Mouse (Mus musculus): ENCODE data around the gene Ttc25. TPM values are rescaled to one million over a fixed set of nuclear protein-coding genes. Genes with fewer than 3 reads are reported as not detected.

The Ttc25 gene
- polyA plus RNA-seq (2016; fragmentation: Nextera tagmentation; extraction: Ambion mirVana), result 2.7 and 3.2 TPM in 2 replicates

GRCm38 (mm10) chr11:100544832-100545745, at the start of gene Ttc25:
Ttc25 (plus strand) TSS chr11:100545607.
- no peaks in the 10 kb centered on the region for H3K27me3 ChIP-seq
- ATAC-seq (ENCODE audit: low FRiP score), result peak; percentile 95
- no peaks in the 10 kb centered on the region for H3K9me3 ChIP-seq (replicated peaks)
- peak within 1 kb of the TSS; percentile 37; the same call in 1 of the 2 replicates for H3K27ac ChIP-seq
- H3K9ac ChIP-seq, result peak within 1 kb of the TSS; percentile 54
- H3K36me3 ChIP-seq, result no peaks in the 10 kb centered on the region
- peak within 1 kb of the TSS; percentile 37 for H3K4me3 ChIP-seq
- WGBS, result 4% methylated on average over 28 of the region's 28 CpGs
- peak within 1 kb of the TSS; percentile 73 for H3K4me2 ChIP-seq (replicated peaks)
- peaks cover 6% of the 10 kb centered on the region; the same call in 1 of the 2 replicates for H3K4me1 ChIP-seq

GRCm38 (mm10) chr11:100500241-100500640, 45.2 kb upstream of the Ttc25 start:
- Histone ChIP-seq H3K36me3 (peaks cover 98% of the 10 kb centered on the region), H3K9me3 (replicated peaks) (no peaks in the 10 kb centered on the region), H3K27me3 (no peaks in the 10 kb centered on the region), H3K4me3 (no peak overlapping the region), H3K27ac (no peak overlapping the region), H3K9ac (no peak overlapping the region), H3K4me2 (replicated peaks) (no peak overlapping the region), H3K4me1 (no peaks in the 10 kb centered on the region)
- 94% methylated on average over 3 of the region's 3 CpGs for WGBS
- no peak for ATAC-seq (ENCODE audit: low FRiP score)

GRCm38 (mm10) chr11:100500651-100501050, 44.8 kb upstream of the Ttc25 start:
- Histone ChIP-seq H3K9me3 (replicated peaks) (no peaks in the 10 kb centered on the region), H3K27me3 (no peaks in the 10 kb centered on the region), H3K4me3 (no peak overlapping the region), H3K4me2 (replicated peaks) (no peak overlapping the region), H3K9ac (no peak overlapping the region), H3K4me1 (no peaks in the 10 kb centered on the region), H3K36me3 (peaks cover 98% of the 10 kb centered on the region), H3K27ac (no peak overlapping the region)
- 88% methylated on average over 7 of the region's 7 CpGs for WGBS
- no peak for ATAC-seq (ENCODE audit: low FRiP score)

- no peaks in the 10 kb centered on the region for H3K27me3 ChIP-seq
- no peak for ATAC-seq (ENCODE audit: low FRiP score)
- no peak overlapping the region for H3K4me3 ChIP-seq
- H3K27ac ChIP-seq, result no peak overlapping the region
- H3K36me3 ChIP-seq, result peaks cover 98% of the 10 kb centered on the region
- WGBS, result 40% methylated on average over 6 of the region's 6 CpGs
- H3K4me1 ChIP-seq, result no peaks in the 10 kb centered on the region
- no peak overlapping the region for H3K9ac ChIP-seq
- no peaks in the 10 kb centered on the region for H3K9me3 ChIP-seq (replicated peaks)
- no peak overlapping the region for H3K4me2 ChIP-seq (replicated peaks)
Observed at GRCm38 (mm10) chr11:100501321-100501720, 44.1 kb upstream of the Ttc25 start.

GRCm38 (mm10) chr11:100504990-100505660, 40.3 kb upstream of the Ttc25 start:
- Histone ChIP-seq H3K9ac (no peak overlapping the region), H3K27me3 (no peaks in the 10 kb centered on the region), H3K4me3 (no peak overlapping the region), H3K27ac (no peak overlapping the region), H3K36me3 (peaks cover 98% of the 10 kb centered on the region), H3K4me1 (no peaks in the 10 kb centered on the region), H3K4me2 (replicated peaks) (no peak overlapping the region), H3K9me3 (replicated peaks) (no peaks in the 10 kb centered on the region)
- 96% methylated on average over 12 of the region's 12 CpGs for WGBS
- ATAC-seq (ENCODE audit: low FRiP score), result no peak

GRCm38 (mm10) chr11:100505997-100506396, 39.4 kb upstream of the Ttc25 start:
- Histone ChIP-seq H3K4me2 (replicated peaks) (no peak overlapping the region), H3K27ac (no peak overlapping the region), H3K27me3 (no peaks in the 10 kb centered on the region), H3K9me3 (replicated peaks) (no peaks in the 10 kb centered on the region), H3K36me3 (peaks cover 92% of the 10 kb centered on the region), H3K4me3 (no peak overlapping the region), H3K4me1 (no peaks in the 10 kb centered on the region), H3K9ac (no peak overlapping the region)
- WGBS, result 97% methylated on average over 8 of the region's 8 CpGs
- no peak for ATAC-seq (ENCODE audit: low FRiP score)

- H3K27ac ChIP-seq, result no peak overlapping the region
- WGBS, result 94% methylated on average over 2 of the region's 2 CpGs
- H3K4me1 ChIP-seq, result no peaks in the 10 kb centered on the region
- no peaks in the 10 kb centered on the region for H3K9me3 ChIP-seq (replicated peaks)
- no peak overlapping the region for H3K4me2 ChIP-seq (replicated peaks)
- H3K4me3 ChIP-seq, result no peak overlapping the region
- no peak overlapping the region for H3K9ac ChIP-seq
- H3K27me3 ChIP-seq, result no peaks in the 10 kb centered on the region
- H3K36me3 ChIP-seq, result peaks cover 90% of the 10 kb centered on the region
- no peak for ATAC-seq (ENCODE audit: low FRiP score)
Observed at GRCm38 (mm10) chr11:100510556-100510955, 34.9 kb upstream of the Ttc25 start.

GRCm38 (mm10) chr11:100512384-100512783, 33.0 kb upstream of the Ttc25 start:
- WGBS, result 88% methylated on average over 1 of the region's 1 CpGs
- Histone ChIP-seq H3K4me2 (replicated peaks) (no peak overlapping the region), H3K36me3 (peaks cover 90% of the 10 kb centered on the region), H3K4me1 (no peaks in the 10 kb centered on the region), H3K27me3 (no peaks in the 10 kb centered on the region), H3K4me3 (no peak overlapping the region), H3K9me3 (replicated peaks) (no peaks in the 10 kb centered on the region), H3K27ac (no peak overlapping the region), H3K9ac (no peak overlapping the region)
- ATAC-seq (ENCODE audit: low FRiP score), result no peak

- no peak overlapping the region for H3K27ac ChIP-seq
- H3K9me3 ChIP-seq (replicated peaks), result no peaks in the 10 kb centered on the region
- no peaks in the 10 kb centered on the region for H3K27me3 ChIP-seq
- WGBS, result 87% methylated on average over 10 of the region's 10 CpGs
- 0 out of 2 replicates have a peak, but pooled peaks cover 3% of the 10 kb centered on the region for H3K4me1 ChIP-seq
- peaks cover 91% of the 10 kb centered on the region for H3K36me3 ChIP-seq
- ATAC-seq (ENCODE audit: low FRiP score), result no peak
- no peak overlapping the region for H3K4me3 ChIP-seq
- H3K4me2 ChIP-seq (replicated peaks), result no peak overlapping the region
- no peak overlapping the region for H3K9ac ChIP-seq
Observed at GRCm38 (mm10) chr11:100513716-100514115, 31.7 kb upstream of the Ttc25 start.

GRCm38 (mm10) chr11:100515061-100515460, 30.3 kb upstream of the Ttc25 start:
- WGBS, result 95% methylated on average over 9 of the region's 9 CpGs
- no peak for ATAC-seq (ENCODE audit: low FRiP score)
- H3K36me3 ChIP-seq, result peaks cover 92% of the 10 kb centered on the region
- 0 out of 2 replicates have a peak, but pooled peaks cover 5% of the 10 kb centered on the region for H3K4me1 ChIP-seq
- no peak overlapping the region for H3K9ac ChIP-seq
- H3K4me3 ChIP-seq, result no peak overlapping the region
- H3K27ac ChIP-seq, result no peak overlapping the region
- no peak overlapping the region for H3K4me2 ChIP-seq (replicated peaks)
- H3K9me3 ChIP-seq (replicated peaks), result no peaks in the 10 kb centered on the region
- H3K27me3 ChIP-seq, result no peaks in the 10 kb centered on the region

GRCm38 (mm10) chr11:100515789-100516188, 29.6 kb upstream of the Ttc25 start:
- Histone ChIP-seq H3K4me2 (replicated peaks) (no peak overlapping the region), H3K9ac (no peak overlapping the region), H3K4me3 (no peak overlapping the region), H3K27ac (no peak overlapping the region), H3K9me3 (replicated peaks) (no peaks in the 10 kb centered on the region), H3K4me1 (0 out of 2 replicates have a peak, but pooled peaks cover 5% of the 10 kb centered on the region), H3K27me3 (no peaks in the 10 kb centered on the region), H3K36me3 (peaks cover 98% of the 10 kb centered on the region)
- no peak for ATAC-seq (ENCODE audit: low FRiP score)
- WGBS, result 94% methylated on average over 9 of the region's 9 CpGs

GRCm38 (mm10) chr11:100516291-100516690, 29.1 kb upstream of the Ttc25 start:
- H3K9ac ChIP-seq, result no peak overlapping the region
- no peaks in the 10 kb centered on the region for H3K27me3 ChIP-seq
- no peaks in the 10 kb centered on the region for H3K9me3 ChIP-seq (replicated peaks)
- 0 out of 2 replicates have a peak, but pooled peaks cover 5% of the 10 kb centered on the region for H3K4me1 ChIP-seq
- no peak overlapping the region for H3K4me3 ChIP-seq
- peaks cover 98% of the 10 kb centered on the region for H3K36me3 ChIP-seq
- no peak overlapping the region for H3K27ac ChIP-seq
- ATAC-seq (ENCODE audit: low FRiP score), result no peak
- no peak overlapping the region for H3K4me2 ChIP-seq (replicated peaks)
- 83% methylated on average over 9 of the region's 9 CpGs for WGBS
